Mouse (Mus musculus) large intestine, adult 2 months (tissue): ENCODE measurements around the gene Pfkp. TPM values are rescaled to one million over a fixed set of nuclear protein-coding genes. Genes with fewer than 3 reads are reported as not detected.

Source experiments
- DNase-seq: peaks from one replicate; pipeline ENCODE4 v3.0.0-alpha.2; 2012; ENCODE audit warnings: low read depth, low spot score
- WGBS: fragments of 180-500 bp; shearing (Covaris S2); methylation state at CpG from one replicate; pipeline ENCODE4 v1.1.7; 2018; 5-methylcytosine and 5-hydroxymethylcytosine counted together
- polyA plus RNA-seq: library from polyadenylated mRNA; depleted of rRNA; stranded (reverse); fragments of >200 nt; gene quantifications from 2 replicates; pipeline ENCODE4 v1.2.3, GENCODE M21; 2012

Gene Pfkp
- polyA plus RNA-seq, 1 experiment: 110 TPM

DNA sequence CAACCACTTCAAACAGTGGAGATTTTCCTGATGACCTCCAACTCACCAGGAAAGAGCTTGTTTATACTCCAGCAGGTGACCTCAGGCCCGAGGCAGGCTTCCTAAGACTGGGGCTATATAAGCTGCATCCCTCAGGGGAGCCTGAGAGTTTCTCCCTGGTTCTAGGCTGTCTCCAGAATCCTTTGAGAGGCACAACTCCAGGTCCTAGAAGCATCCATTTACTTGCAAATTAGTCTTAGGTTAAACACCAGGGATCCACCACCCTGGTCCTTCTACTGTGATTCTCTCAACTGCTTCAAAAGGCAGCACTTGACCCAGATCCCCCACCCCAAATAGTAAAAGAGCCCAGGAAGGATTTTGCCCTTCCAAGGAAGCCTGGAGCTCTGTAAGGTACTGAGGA, 10.2 kb downstream of the Pfkp start:
- DNase-seq: no peak
- 55% methylated on average over 1 of the region's 1 CpGs for WGBS

DNA sequence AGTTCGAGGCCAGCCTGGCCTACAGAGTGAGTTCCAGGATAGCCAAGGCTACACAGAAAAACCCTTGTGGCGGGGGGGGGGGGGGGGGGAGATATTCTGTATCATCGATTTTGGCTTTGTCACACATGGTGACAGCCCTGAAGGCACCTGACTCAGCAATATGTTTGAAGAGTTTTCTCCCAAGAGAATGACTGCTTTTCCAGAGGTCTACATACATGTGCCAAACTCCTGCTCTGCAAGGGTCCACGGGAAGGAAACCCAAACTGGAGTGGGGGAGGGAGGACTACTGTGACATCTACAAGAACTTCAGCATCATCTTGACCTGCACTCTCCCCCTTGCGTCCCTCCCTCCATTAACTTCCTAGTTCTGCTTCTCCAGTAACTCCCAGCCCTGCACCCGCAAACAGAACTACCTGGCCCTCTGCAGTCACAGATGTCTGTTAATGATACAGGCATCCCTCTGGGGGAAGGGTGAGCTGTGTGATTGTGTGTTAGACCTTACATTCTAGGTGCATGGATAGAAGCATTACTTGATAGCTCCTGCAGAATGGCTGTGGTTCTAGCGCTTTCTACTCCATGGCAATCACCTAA, 10.9 kb downstream of the Pfkp start:
- no peak for DNase-seq
- 84% methylated on average over 7 of the region's 7 CpGs for WGBS

DNA sequence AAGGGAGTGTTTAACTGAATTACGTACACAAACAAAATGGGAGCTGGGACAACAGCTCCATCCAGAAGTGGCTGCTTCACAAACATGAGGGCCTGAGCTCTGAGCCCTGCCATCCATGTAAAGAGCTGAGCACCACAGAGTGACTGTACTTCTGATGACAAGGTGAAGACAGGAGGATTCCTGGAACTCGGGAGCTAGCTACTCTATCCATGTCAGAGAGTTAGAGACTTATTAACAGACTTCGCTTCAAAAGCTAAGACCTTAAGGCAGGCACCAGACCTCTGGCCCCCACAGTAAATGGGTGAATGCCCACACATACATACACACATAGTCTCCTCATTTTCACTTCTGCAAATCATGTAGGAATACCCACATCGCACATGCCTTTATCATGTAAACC, 11.6 kb downstream of the Pfkp start:
- no peak for DNase-seq
- 70% methylated on average over 4 of the region's 4 CpGs for WGBS

DNA sequence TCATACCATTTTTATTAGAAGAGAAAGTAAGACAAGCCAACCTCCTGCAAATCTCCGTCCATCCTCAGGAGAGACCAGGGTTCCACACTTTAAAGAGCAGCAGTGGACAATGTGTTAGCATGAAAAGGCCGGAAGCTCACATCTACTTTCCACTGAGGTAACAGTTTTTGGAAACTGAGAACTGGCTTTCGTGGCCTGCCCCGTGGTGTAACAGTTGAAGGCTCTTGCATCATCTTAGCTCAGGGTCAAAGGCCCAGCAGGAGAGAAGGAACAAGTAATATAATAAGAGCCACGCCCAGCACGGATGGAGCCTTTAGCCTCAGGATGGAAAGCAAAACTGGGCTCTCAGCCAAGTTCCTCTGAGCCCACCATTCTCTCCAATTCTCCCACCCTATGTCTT, 12.1 kb downstream of the Pfkp start:
- DNase-seq: no peak
- 38% methylated on average over 6 of the region's 6 CpGs for WGBS

DNA sequence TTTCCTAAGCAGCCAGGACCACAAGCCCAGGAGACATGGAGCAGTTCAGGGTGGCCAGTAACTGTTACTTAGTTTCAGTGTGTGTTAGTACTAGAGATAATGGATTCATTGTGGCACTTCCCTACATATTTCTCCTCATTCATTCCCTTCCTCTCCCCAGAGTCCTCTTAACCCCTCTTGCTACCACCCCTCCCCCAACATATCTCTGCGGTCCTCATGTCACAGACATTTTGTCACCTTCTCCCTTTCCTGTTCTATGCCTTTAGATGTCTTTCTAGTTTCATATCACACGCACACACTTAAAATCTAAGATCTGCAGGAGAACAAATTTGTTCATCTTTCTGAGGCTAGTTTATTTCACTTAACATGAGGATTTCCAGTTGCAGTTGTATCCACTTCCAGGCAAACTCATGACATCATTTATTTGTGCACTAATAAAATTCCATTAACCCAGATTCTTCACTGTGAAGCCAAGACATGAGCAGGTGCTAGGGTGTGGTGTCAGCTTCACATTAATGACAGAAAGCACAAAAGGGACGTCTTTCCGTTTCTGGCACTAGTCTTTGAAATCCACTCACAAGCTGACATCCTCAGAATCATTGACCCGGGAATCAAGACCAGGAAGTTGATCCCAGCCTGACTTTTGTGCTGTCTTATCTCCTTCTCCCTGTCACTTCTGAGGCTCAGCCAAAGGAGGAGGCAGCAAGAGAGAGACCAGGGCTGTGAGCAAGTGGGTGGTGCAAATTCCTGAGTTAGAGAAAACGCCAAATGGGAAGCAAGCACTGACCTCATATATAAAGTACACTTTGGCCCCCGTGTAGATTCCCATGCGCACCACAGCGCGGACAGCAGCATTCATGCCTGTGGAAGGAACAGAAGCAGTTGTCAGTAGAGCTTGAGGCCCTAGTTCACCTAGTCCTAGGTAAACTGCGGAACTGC, 13.2 kb downstream of the Pfkp start:
- whole genome bisulfite sequencing: 27% methylated on average over 11 of the region's 11 CpGs
- no peak for DNase-seq

DNA sequence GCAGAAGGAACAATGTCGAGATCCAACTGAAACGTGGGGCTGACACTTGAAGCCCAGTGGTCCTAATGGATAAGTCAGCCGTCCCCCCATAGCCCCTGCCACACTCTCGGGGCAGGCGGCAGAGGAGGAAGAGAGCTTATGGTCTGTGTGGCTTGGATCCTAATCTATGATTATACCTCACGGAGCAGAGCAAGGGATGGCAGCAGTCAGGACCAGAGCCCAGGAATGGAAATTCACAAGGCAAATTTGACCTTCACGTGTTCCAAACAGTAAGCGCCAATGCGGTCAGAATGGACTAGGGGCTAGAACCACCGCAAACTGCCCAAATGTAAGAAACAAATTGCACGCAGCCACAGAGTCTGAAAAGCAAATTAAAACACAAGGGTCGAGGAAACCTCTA, 14.5 kb downstream of the Pfkp start:
- no peak for DNase-seq
- WGBS: 86% methylated on average over 12 of the region's 12 CpGs

DNA sequence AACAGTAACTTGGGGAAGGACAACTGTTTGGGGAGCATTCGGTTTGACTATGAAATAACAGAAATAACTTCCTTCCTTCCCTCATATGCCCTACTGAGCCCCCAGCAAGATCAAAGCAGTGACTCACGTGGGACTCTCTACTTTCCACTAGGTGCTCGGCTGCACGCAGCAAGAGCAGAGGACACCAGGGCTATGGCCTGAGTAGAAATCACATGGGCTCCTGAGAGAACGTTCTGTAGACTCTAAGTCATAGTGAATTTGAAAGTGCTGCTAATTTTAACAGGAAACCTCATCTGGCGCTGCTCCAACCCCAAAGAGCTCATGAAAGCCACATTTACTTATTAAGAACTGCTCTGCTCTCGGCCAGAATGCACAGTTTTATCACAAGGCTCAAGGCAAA, 15.1 kb downstream of the Pfkp start:
- no peak for DNase-seq
- 44% methylated on average over 7 of the region's 7 CpGs for WGBS

DNA sequence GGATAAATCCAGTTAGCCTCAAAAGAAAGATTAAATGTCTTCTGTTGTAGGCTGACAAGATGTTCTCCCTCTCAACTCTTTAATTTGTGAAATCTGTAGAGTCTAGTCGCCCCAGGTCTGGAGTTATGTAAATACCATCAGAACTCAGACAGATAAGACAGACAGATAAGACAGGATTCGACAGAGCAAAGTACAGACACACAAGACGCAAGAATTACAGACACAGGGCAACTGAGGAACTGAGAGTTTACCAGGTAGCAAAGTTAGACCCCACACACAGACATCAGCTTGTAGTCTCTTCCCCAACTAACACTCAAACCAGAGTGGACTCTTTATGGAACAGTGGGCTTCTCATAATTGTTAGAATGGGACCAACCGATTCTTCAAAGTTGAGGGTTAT, 15.6 kb downstream of the Pfkp start:
- DNase-seq: no peak
- 43% methylated on average over 4 of the region's 4 CpGs for WGBS

DNA sequence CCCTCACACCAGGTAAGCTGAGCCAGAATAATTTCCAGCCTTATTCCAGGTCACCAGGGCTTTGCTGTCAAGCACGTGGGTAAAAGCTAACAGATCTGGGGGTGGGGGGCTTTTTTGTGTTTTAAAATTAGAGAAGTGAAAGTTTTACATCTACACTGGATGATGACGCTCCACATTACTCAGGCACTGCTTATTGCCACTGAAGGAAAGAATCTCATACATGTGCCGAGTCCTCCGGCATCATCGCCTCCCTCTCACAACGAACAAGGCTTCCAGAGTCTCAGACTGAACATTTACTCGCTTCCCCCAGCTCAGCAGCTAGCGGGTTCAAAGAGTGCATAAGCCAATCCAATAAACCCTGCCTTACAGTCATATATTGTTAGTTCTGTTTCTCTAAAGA, 16.1 kb downstream of the Pfkp start:
- no peak for DNase-seq
- 52% methylated on average over 8 of the region's 8 CpGs for WGBS

DNA sequence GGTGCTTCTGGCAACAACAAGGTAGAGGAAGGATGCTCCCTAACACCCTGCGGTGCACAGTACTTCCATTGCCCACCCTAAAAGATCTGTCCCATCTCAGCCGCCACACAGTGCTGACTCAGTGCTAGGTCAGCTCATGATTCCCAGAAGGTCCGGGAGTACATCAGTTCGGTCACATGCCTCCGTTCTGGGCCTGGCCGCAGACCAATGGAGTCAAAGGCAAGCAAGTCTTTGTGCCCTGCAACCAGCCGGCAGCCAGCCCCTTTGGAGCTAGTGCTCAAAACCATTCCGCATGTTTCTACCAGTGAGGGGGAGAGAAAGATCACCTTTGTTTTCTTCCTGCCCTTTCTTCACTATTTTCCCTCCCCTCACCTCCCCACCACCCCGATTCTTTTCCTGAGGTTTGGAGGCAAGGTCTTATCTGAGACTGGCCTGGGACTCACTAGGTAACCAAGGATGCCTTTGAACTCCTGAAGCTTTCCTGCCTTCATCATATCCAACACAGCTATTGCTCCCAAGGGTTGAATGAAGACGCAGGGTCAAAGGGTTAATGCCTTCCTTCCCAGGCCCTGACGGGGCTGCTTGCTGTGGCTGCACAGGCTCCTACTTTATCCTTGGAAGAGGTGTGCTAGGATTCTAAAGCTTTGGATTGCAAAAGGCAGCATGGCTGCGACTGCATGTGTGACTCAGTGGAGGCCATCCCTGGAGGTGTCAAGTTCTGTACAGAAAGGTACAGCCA, 16.6 kb downstream of the Pfkp start:
- WGBS: 92% methylated on average over 12 of the region's 12 CpGs
- no peak for DNase-seq

DNA sequence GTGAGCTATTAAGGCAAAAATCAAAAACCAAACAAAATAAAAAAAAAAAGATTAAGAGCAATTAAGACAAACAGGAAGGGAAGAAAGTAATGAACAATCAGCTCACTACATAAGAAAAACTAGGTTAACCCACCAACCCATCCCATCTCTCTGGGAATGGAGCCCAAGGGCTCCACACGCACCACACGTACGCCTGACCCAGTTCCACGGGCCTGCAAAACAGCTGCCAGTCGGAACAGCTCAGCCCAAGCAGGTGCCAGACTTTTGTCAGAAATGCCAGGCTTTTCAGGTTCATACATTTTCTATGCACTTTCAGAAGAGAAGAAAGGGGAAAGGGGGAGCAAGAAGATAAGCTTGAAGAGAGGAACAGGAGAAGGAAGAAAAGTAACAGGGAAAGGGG, 17.9 kb downstream of the Pfkp start:
- WGBS: 89% methylated on average over 5 of the region's 5 CpGs
- DNase-seq: no peak

DNA sequence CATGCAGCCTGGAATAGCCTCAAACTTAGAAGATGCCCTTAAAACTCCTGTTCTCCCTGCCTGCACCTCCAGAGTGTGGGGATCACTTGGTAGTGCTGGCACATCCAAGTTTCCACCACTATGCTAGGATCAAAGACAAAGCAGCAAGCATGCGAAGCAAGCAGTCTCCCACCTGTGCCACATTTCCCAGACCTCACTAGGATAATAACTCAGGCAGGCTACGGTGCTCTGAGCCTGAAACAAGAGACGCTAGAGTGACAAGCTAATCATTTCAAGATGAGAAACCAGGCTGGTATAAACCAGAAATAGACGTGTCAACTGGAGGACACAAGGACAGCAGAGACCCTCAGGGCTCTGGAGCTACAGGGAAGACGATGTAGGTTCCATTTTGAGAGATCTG, 18.6 kb downstream of the Pfkp start:
- no peak for DNase-seq
- WGBS: 90% methylated on average over 5 of the region's 5 CpGs

DNA sequence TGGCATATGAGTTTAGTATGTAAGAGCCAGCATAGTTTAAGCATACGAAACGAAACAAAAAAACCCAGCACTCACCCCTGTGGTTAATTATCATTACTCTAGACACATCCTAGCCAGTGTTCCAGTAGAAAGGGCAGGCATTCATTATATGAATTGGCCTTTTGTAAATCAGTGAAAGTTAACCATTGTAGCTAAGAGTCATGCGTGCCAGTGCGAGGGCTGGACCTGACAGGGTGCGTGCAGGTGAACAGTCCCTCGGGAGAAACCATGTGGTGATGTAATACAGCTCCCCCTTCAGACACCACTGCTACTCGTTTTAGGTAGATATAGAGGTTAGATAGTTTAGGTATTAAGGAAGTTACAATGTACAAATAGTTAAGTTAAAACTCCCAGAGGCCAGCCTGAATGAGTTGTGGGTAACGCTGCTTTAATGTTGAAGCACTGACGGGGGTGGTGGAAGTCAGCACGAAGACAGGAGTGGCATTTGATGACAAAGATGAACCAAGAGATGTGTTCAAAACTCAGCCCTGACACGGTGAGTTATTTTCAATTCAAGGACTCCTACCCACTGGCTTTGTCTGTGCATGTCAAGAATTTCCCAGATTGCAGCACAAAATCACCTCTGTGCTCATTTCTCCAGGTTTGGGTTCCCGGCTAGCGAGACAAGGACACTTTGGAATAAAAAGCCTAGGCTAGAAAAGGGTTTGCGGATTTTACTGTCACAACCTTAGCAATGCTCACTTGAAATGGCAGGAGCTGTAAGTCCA, 19.4 kb downstream of the Pfkp start:
- DNase-seq: no peak
- 84% methylated on average over 14 of the region's 14 CpGs for WGBS

DNA sequence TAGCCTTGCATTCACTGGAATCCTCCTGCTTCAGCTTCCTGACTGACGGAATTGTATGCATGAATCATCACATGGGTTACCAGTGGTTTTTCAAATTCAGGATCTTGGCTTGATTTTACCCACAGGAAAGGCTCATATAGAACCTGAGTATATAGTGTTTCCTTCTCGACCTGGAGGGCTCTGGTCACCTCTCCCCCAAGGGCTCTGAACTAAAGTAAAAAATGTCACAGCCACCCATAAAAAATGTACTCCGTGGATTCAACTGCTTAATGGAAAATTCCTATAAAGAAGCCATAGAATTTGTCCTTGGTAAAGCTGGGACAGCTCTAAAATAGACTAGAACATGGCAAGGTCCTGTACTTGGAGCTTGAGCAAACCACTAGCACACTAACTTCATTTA, 20.3 kb downstream of the Pfkp start:
- 86% methylated on average over 3 of the region's 3 CpGs for WGBS
- DNase-seq: no peak

DNA sequence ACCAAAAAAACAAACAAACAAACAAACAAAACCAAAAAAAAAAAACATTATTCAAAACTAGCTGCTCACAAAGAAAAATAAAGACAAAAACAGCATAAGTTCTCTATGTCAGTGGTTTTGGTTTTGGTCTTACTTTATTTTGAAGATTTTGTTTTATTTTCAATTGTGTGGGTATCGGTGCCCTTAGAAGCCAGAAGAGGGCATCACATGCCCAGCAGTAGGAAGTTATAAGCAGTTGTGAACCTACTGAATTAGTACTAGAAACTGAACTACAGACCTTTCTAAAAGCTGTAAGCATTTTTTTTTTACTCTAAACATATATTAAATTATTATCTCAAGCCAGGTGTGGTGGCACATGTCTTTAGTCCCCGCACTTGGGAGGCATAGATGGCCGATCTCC, 21.2 kb downstream of the Pfkp start:
- 90% methylated on average over 3 of the region's 3 CpGs for WGBS
- no peak for DNase-seq

DNA sequence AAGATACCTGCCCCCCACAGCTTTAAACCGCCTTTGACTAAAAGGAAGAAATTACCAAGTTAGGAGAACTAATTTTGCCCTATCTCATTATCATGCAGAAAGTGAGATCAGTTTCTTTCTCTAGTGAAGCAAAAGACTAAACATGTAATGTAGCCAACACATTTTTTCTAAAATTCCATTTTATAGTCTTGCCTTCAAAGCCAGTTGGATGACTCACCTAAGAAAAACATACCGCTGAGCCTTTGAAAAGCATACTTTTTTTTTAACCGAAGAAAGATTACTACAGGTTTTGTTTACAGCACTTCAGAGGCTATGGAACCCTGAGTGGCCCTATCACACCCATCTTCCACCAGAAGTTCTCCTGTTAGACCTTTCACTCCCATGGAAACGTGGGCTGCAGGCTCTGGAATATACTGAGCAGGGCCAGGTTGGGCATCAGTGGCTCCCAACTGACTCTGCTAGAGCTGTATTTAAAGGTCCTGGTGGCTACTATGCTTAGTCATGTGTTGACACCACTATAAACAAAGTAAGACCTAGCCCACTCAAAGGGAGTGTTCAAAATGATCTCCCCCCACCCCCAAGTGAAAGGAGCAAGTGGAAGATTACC, 22.0 kb downstream of the Pfkp start:
- 28% methylated on average over 4 of the region's 4 CpGs for WGBS
- DNase-seq: no peak

DNA sequence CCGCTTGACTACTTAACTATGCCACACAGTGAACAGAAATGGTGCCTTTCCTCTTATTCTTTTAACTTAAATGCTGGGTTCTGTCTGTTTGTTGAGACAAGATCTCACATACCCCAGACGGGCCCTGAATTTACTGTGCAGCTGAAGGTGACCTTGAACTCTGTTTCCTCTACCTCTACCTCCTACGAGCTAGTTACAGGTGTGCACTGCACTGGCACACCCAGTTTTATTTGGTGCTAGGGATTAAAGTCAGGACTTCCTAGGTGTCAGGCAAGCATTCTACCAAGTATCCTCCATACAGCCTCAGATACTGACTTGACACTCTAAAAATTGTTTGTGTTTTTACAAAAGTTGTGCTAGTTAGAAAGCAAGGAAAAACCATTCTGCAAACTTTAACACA, 22.6 kb downstream of the Pfkp start:
- WGBS: 55% methylated on average over 3 of the region's 3 CpGs
- no peak for DNase-seq

DNA sequence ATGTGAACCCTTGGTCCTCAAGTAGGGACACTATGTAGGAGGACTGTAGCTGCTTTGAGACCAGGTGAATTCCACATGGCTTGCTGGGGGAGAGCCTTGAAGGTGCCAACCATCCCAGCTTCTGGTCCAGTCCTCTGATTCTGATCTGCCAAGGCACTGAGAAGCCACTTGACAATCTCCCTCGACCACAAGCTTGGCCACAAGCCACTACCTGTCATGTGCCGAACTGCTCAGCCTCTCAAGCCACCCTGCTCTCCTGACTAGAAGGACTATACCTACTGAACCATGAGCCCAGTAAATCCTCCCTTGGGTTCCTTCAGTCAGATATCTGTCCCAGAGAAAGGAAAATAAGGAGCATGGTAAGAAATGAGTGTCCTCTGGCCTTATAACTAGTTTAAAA, 24.0 kb downstream of the Pfkp start:
- DNase-seq: no peak
- WGBS: 69% methylated on average over 2 of the region's 2 CpGs

DNA sequence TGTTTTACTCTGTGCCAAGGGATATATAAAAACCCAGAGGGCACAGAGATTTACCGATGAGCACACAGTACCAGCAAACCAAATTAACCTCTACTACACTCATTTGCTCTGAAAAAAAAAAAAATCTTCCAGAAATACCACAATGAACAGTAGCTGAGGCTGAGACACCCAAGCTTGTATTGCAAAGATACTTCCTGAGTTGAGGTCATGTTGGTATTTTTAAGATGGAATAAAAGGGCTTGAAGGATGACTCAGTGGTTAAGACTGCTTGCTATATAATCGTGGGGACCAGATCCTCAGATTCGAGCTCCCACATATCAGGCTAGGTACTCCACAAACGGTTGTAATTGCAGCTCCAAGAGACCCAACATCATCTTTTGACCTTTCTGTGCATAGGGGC, 24.5 kb downstream of the Pfkp start:
- 75% methylated on average over 4 of the region's 4 CpGs for WGBS
- DNase-seq: no peak

DNA sequence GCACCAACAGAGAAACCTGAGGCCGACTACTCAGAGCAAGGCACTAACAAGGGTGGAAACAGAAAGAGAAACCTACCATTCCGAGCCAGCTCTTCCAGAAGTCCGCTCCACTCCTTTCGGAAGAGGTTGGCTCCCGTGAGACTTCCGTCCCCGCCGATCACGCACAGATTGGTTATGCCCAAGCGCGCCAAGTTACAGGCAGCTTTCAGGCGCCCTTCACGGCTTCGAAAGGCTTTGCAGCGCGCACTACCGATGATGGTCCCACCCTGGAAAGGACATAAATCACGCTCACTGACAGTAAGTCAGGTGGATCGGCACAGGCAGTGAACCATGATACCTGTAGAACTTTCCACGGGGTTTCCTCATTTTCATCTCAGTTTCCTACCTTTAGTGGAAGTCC, 26.7 kb downstream of the Pfkp start:
- no peak for DNase-seq
- WGBS: 98% methylated on average over 20 of the region's 20 CpGs
